Mouse (Mus musculus): Measurements from ENCODE around the gene Gpn2.

- TF ChIP-seq POLR2A (IDR thresholded peaks at IDR 0.05; ENCODE audit: extremely low read depth, insufficient read depth, low read length) (no peak), CTCF (IDR thresholded peaks at IDR 0.05; ENCODE audit: extremely low read depth, insufficient read depth, low read length) (no peak)
Measured at GRCm38 (mm10) chr4:133613867-133614266, 29.7 kb downstream of the Gpn2 start.

Measured in cortical plate, adult 2 months (tissue).